Mouse (Mus musculus) spleen, adult 18-20 months (tissue): Measurements from ENCODE around the gene Taf1b.

Source experiments
- DNase-seq, 2 experiments: peaks; one replicate each; pipeline ENCODE4 v3.0.0; 2022; ENCODE audit warnings: mixed read lengths in 2 of 2

Gene Taf1b

GRCm38 (mm10) chr12:24555976-24556375 lies 57.8 kb downstream of the Taf1b start:
- no peak for DNase-seq

- no peak for DNase-seq
Observed at GRCm38 (mm10) chr12:24563395-24563960, 65.3 kb downstream of the Taf1b start.

- no peak for DNase-seq
Observed at GRCm38 (mm10) chr12:24565311-24565710, 67.2 kb downstream of the Taf1b start.

- no peak for DNase-seq
Observed at GRCm38 (mm10) chr12:24567606-24568005, 69.4 kb downstream of the Taf1b start.

GRCm38 (mm10) chr12:24571523-24572392 lies 73.6 kb downstream of the Taf1b start, which contains the start of gene Grhl1:
TSS of gene Grhl1 (plus strand) at chr12:24572283.
- DNase-seq: peak; percentile 89 to 91

- DNase-seq: no peak
Observed at GRCm38 (mm10) chr12:24572421-24573274, 74.5 kb downstream of the Taf1b start.

- no peak for DNase-seq
Observed at GRCm38 (mm10) chr12:24573275-24573580, 75.1 kb downstream of the Taf1b start.

- DNase-seq: no peak
Observed at GRCm38 (mm10) chr12:24574870-24575269, 76.7 kb downstream of the Taf1b start.

- DNase-seq: no peak
Observed at GRCm38 (mm10) chr12:24580452-24580851, 82.3 kb downstream of the Taf1b start.

- no peak for DNase-seq
Observed at GRCm38 (mm10) chr12:24580996-24581683, 83.0 kb downstream of the Taf1b start.

GRCm38 (mm10) chr12:24583653-24584052 lies 85.5 kb downstream of the Taf1b start:
- no peak for DNase-seq

- DNase-seq: no peak
Observed at GRCm38 (mm10) chr12:24584835-24585234, 86.7 kb downstream of the Taf1b start.

- DNase-seq: no peak
Observed at GRCm38 (mm10) chr12:24586193-24586592, 88.0 kb downstream of the Taf1b start.

- no peak for DNase-seq
Observed at GRCm38 (mm10) chr12:24590371-24590770, 92.2 kb downstream of the Taf1b start.

GRCm38 (mm10) chr12:24592055-24592454 lies 93.9 kb downstream of the Taf1b start:
- DNase-seq: no peak

- DNase-seq: peak; percentile 74 to 78
Observed at GRCm38 (mm10) chr12:24592956-24593672, 95.0 kb downstream of the Taf1b start.

- no peak for DNase-seq
Observed at GRCm38 (mm10) chr12:24597376-24597775, 99.2 kb downstream of the Taf1b start.

- DNase-seq: no peak
Observed at GRCm38 (mm10) chr12:24599366-24599895, 101.3 kb downstream of the Taf1b start.

- no peak for DNase-seq
Observed at GRCm38 (mm10) chr12:24600074-24600473, 101.9 kb downstream of the Taf1b start.

- peak; percentile 29 to 66 for DNase-seq
Observed at GRCm38 (mm10) chr12:24600806-24601205, 102.6 kb downstream of the Taf1b start.

GRCm38 (mm10) chr12:24603266-24603665 lies 105.1 kb downstream of the Taf1b start:
- DNase-seq: peak; percentile 36 to 73

GRCm38 (mm10) chr12:24606166-24606565 lies 108.0 kb downstream of the Taf1b start:
- no peak for DNase-seq
